Mouse (Mus musculus) CH12.LX (cell line): ENCODE data around the gene Ifi27l2b. TPM values are rescaled to one million over a fixed set of nuclear protein-coding genes. Genes with fewer than 3 reads are reported as not detected.
"Not testable (repeated sequence)": the region's sequence is repeated elsewhere in the genome, so short reads cannot be mapped to it uniquely, and the experiment has no call there.

Experiments
- DNase-seq: peaks from one replicate; pipeline ENCODE4 v3.0.0-alpha.2; 2013; ENCODE audit errors: extremely low read depth
- H3K27ac ChIP-seq: 2 replicates; pipeline ENCODE4 v1.5.1; 2012; ENCODE audit warnings: low read depth, mild to moderate bottlenecking, control low read depth, moderate library complexity; ENCODE audit not compliant: insufficient read depth
- H3K27me3 ChIP-seq: replicated peaks from 2 replicates; pipeline ENCODE3; 2012; ENCODE audit warnings: inconsistent platforms
- H3K36me3 ChIP-seq, 2 experiments: replicated peaks in 1 of 2; 2 replicates each; pipeline versions ENCODE3 to v1.6.1; 2012; ENCODE audit warnings: inconsistent platforms in 1 of 2, low read length in 1 of 2, mild to moderate bottlenecking in 1 of 2, mixed read lengths in 1 of 2, moderate library complexity in 1 of 2; ENCODE audit not compliant: control insufficient read depth in 1 of 2, insufficient read depth in 1 of 2
- H3K4me1 ChIP-seq, 2 experiments: 2 replicates each; pipeline ENCODE4 v1.6.1; 2012; ENCODE audit warnings: inconsistent platforms in 1 of 2, moderate library complexity in 1 of 2; ENCODE audit not compliant: insufficient read depth in 2 of 2, control insufficient read depth in 1 of 2
- H3K4me2 ChIP-seq: 2 replicates; pipeline ENCODE4 v1.6.1; 2012; ENCODE audit warnings: low read depth, mild to moderate bottlenecking, control low read depth; ENCODE audit not compliant: poor library complexity, insufficient read depth, severe bottlenecking
- H3K4me3 ChIP-seq, 3 experiments: fragments of 150-350 bp in 1 of 3; sonication (generic) in 1 of 3; replicated peaks in 1 of 3; 2 replicates each; pipeline versions ENCODE3 to v1.5.1; 2011 to 2012; ENCODE audit warnings: low read depth in 2 of 3, low read length in 2 of 3, mild to moderate bottlenecking in 2 of 3, moderate library complexity in 2 of 3, control low read depth in 1 of 3, improper control_type of control experiment in 1 of 3, inconsistent platforms in 1 of 3, mixed read lengths in 1 of 3; ENCODE audit not compliant: poor library complexity in 1 of 3
- H3K79me2 ChIP-seq: replicated peaks from 2 replicates; pipeline ENCODE4 v1.6.1; 2012; ENCODE audit warnings: mild to moderate bottlenecking, moderate library complexity; ENCODE audit not compliant: control insufficient read depth, poor library complexity, insufficient read depth, severe bottlenecking; ENCODE audit errors: extremely low read depth
- H3K9ac ChIP-seq: 2 replicates; pipeline ENCODE4 v1.6.1; 2012; ENCODE audit warnings: low read depth, mild to moderate bottlenecking, control low read depth, moderate library complexity; ENCODE audit not compliant: insufficient read depth
- H3K9me3 ChIP-seq: replicated peaks from 2 replicates; pipeline ENCODE3; 2012; ENCODE audit warnings: low read length, inconsistent platforms, mixed read lengths
- CHD1 ChIP-seq: IDR thresholded peaks from 2 replicates; pipeline ENCODE4 v1.6.1; 2012; ENCODE audit warnings: low read depth, low read length, improper control_type of control experiment, inconsistent platforms
- CHD2 ChIP-seq: IDR thresholded peaks from 2 replicates; pipeline ENCODE4 v1.6.1; 2011; ENCODE audit warnings: low read length, improper control_type of control experiment
- CTCF ChIP-seq, 2 experiments: IDR thresholded peaks in 1 of 2; conservative IDR thresholded peaks in 1 of 2; 2 replicates each; pipeline ENCODE4 v1.5.1; 2011 to 2012; ENCODE audit warnings: low read depth in 2 of 2, low read length in 2 of 2, improper control_type of control experiment in 1 of 2, inconsistent platforms in 1 of 2, mild to moderate bottlenecking in 1 of 2, moderate library complexity in 1 of 2
- E2F4 ChIP-seq: IDR thresholded peaks from 2 replicates; pipeline ENCODE4 v1.6.1; 2011; ENCODE audit warnings: low read depth, low read length, improper control_type of control experiment; ENCODE audit not compliant: insufficient replicate concordance
- ELF1 ChIP-seq: IDR thresholded peaks from 2 replicates; pipeline ENCODE4 v1.6.1; 2014; ENCODE audit warnings: low read depth, mild to moderate bottlenecking, inconsistent platforms, low read length, improper control_type of control experiment
- EP300 ChIP-seq: IDR thresholded peaks from 2 replicates; pipeline ENCODE4 v1.6.1; 2011; ENCODE audit warnings: low read length, improper control_type of control experiment
- GABPA ChIP-seq: IDR thresholded peaks from 2 replicates; pipeline ENCODE4 v1.6.1; 2012; ENCODE audit warnings: low read depth, low read length, improper control_type of control experiment, inconsistent platforms; ENCODE audit not compliant: insufficient replicate concordance
- HCFC1 ChIP-seq: IDR thresholded peaks from 2 replicates; pipeline ENCODE4 v1.6.1; 2012; ENCODE audit warnings: low read depth, mild to moderate bottlenecking, inconsistent platforms, low read length, improper control_type of control experiment
- IRF4 ChIP-seq: IDR thresholded peaks from 2 replicates; pipeline ENCODE4 v1.6.1; 2014; ENCODE audit warnings: low read depth, mild to moderate bottlenecking, inconsistent platforms, low read length, improper control_type of control experiment
- KAT2A ChIP-seq: IDR thresholded peaks from 2 replicates; pipeline ENCODE4 v1.6.1; 2012; ENCODE audit warnings: low read length, improper control_type of control experiment, inconsistent platforms; ENCODE audit not compliant: insufficient replicate concordance
- MAFK ChIP-seq: IDR thresholded peaks from 2 replicates; pipeline ENCODE4 v1.6.1; 2011; ENCODE audit warnings: low read length, improper control_type of control experiment; ENCODE audit not compliant: insufficient replicate concordance
- MAX ChIP-seq: IDR thresholded peaks from 2 replicates; pipeline ENCODE4 v1.6.1; 2011; ENCODE audit warnings: low read length, improper control_type of control experiment
- MAZ ChIP-seq: IDR thresholded peaks from 2 replicates; pipeline ENCODE4 v1.6.1; 2012; ENCODE audit warnings: low read depth, mild to moderate bottlenecking, inconsistent platforms, low read length, improper control_type of control experiment, moderate library complexity
- MEF2A ChIP-seq: IDR thresholded peaks from 2 replicates; pipeline ENCODE4 v1.6.1; 2014; ENCODE audit warnings: low read depth, mild to moderate bottlenecking, inconsistent platforms, low read length, improper control_type of control experiment, borderline replicate concordance
- NELFE ChIP-seq: IDR thresholded peaks from 2 replicates; pipeline ENCODE4 v1.6.1; 2011; ENCODE audit warnings: low read depth, low read length, improper control_type of control experiment
- NRF1 ChIP-seq: IDR thresholded peaks from 2 replicates; pipeline ENCODE4 v1.6.1; 2014; ENCODE audit warnings: low read depth, mild to moderate bottlenecking, inconsistent platforms, low read length, improper control_type of control experiment, moderate library complexity
- POLR2A ChIP-seq: IDR thresholded peaks from 2 replicates; pipeline ENCODE4 v1.6.1; 2011; ENCODE audit warnings: low read depth, mild to moderate bottlenecking, improper control_type of control experiment, low read length
- RAD21 ChIP-seq: IDR thresholded peaks from 2 replicates; pipeline ENCODE4 v1.6.1; 2011; ENCODE audit warnings: low read depth, mild to moderate bottlenecking, low read length, improper control_type of control experiment, moderate library complexity
- RCOR1 ChIP-seq: conservative IDR thresholded peaks from 2 replicates; pipeline ENCODE4 v1.6.1; 2012; ENCODE audit warnings: low read depth, mild to moderate bottlenecking, inconsistent platforms, low read length, improper control_type of control experiment
- SMC3 ChIP-seq: IDR thresholded peaks from 2 replicates; pipeline ENCODE4 v1.6.1; 2011; ENCODE audit warnings: low read depth, low read length, improper control_type of control experiment
- UBTF ChIP-seq: IDR thresholded peaks from 2 replicates; pipeline ENCODE4 v1.6.1; 2012; ENCODE audit warnings: low read depth, mild to moderate bottlenecking, inconsistent platforms, low read length, improper control_type of control experiment, moderate library complexity
- USF1 ChIP-seq: IDR thresholded peaks from 2 replicates; pipeline ENCODE4 v1.6.1; 2014; ENCODE audit warnings: low read depth, mild to moderate bottlenecking, inconsistent platforms, low read length, improper control_type of control experiment
- ZKSCAN1 ChIP-seq: IDR thresholded peaks from 2 replicates; pipeline ENCODE4 v1.6.1; 2012; ENCODE audit warnings: low read depth, inconsistent platforms, low read length, improper control_type of control experiment, borderline replicate concordance
- ZNF384 ChIP-seq: IDR thresholded peaks from 2 replicates; pipeline ENCODE4 v1.6.1; 2012; ENCODE audit warnings: low read depth, low read length, improper control_type of control experiment, inconsistent platforms
- dilution Hi-C: fragments of 300-500 bp; cut with MboI; formaldehyde crosslinking; loops from 2 replicates; pipeline ENCODE4 v1.14.3; 2020; ENCODE audit warnings: low sequenced_read_pairs; ENCODE audit not compliant: extremely low pct_unique_long_range_greater_than_20kb, extremely low pct_ligation_motif_present
- in situ Hi-C: fragments of 300-500 bp; cut with MboI; formaldehyde crosslinking; loops from 3 replicates; pipeline ENCODE4 v1.14.3; 2019; ENCODE audit warnings: low sequenced_read_pairs, low pct_ligation_motif_present, low pct_unique_long_range_greater_than_20kb, mixed read lengths
- polyA plus RNA-seq: library from polyadenylated mRNA; unstranded; fragments of >175 nt; gene quantifications from 2 replicates; pipeline ENCODE4 v1.2.1, GENCODE M21; 2012; ENCODE audit warnings: low read depth; ENCODE audit not compliant: insufficient read length
- total RNA-seq, 2 experiments: library from RNA; depleted of rRNA; stranded (reverse); fragments of 300-350 nt in 1 of 2; fragments of >200 nt in 1 of 2; gene quantifications; 2 replicates each; pipeline ENCODE4 v1.2.3; 2012 to 2014

Gene Ifi27l2b
- total and polyA plus RNA-seq, 3 experiments = not detected

GRCm38 (mm10) chr12:103474481-103474880 is 17.5 kb upstream of the Ifi27l2b start:
- H3K36me3 ChIP-seq = no peaks in the 10 kb centered on the region
- in situ Hi-C loops = no loop called here
- no peak overlapping the region for H3K4me2 ChIP-seq
- no peaks in the 10 kb centered on the region for H3K9me3 ChIP-seq
- TF ChIP-seq EP300 (no peak), KAT2A (no peak), ZKSCAN1 (no peak), ELF1 (no peak), RCOR1 (no peak), CHD2 (no peak), NRF1 (no peak), NELFE (no peak), MEF2A (no peak), RAD21 (no peak)
- no peak overlapping the region for H3K9ac ChIP-seq
- H3K27ac ChIP-seq = peak overlapping the region; percentile 20; the same call in 1 of the 2 replicates
- no peak for DNase-seq
- no peaks in the 10 kb centered on the region for H3K79me2 ChIP-seq
- no peak overlapping the region for H3K4me3 ChIP-seq
- peaks cover 9 to 15% of the 10 kb centered on the region in 2 experiments for H3K4me1 ChIP-seq
- dilution Hi-C loops = no loop called here
- H3K27me3 ChIP-seq = peaks cover 10% of the 10 kb centered on the region

- H3K36me3 ChIP-seq, H3K4me1 ChIP-seq, DNase-seq, H3K4me3 ChIP-seq, H3K9ac ChIP-seq, in situ Hi-C loops, H3K9me3 ChIP-seq, H3K27ac ChIP-seq, H3K79me2 ChIP-seq, dilution Hi-C loops, H3K4me2 ChIP-seq: not testable (repeated sequence)
- H3K27me3 ChIP-seq = peaks cover 16% of the 10 kb centered on the region
Observed at GRCm38 (mm10) chr12:103456727-103457126, 296 bp downstream of the Ifi27l2b start.

DNA sequence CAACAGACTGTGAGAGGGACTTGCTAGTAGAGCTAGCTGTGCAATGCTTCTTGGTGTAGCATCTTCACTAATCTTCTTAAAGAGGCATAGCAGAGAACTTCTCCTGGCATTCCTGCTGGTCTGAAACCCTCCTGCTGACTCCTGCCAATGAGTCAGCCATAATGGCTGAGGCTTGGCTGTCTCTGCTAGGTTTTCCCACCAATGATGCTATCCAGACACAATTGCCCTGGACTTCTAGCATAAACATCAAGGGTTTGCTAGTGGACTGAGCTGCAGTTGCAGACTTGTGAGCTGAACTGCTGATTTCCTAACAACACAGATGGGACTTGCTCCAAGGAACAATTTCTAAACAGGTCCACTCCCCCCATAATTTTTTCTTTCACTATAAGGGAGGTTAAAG is 3.7 kb downstream of the Ifi27l2b start:
- Histone ChIP-seq H3K4me3 (no peak overlapping the region), H3K9ac (no peak overlapping the region), H3K4me1 (no peaks in the 10 kb centered on the region), H3K9me3 (peaks cover 3% of the 10 kb centered on the region), H3K79me2 (no peaks in the 10 kb centered on the region), H3K27ac (no peak overlapping the region), H3K4me2 (no peak overlapping the region), H3K36me3 (no peaks in the 10 kb centered on the region), H3K27me3 (peaks cover 30% of the 10 kb centered on the region)
- in situ Hi-C loops = no loop called here
- DNase-seq = no peak
- dilution Hi-C loops = no loop called here
- no peak for TF ChIP-seq CHD1
- no peak for TF ChIP-seq HCFC1
- no peak for TF ChIP-seq IRF4
- no peak for TF ChIP-seq KAT2A
- TF ChIP-seq MAFK = no peak
- no peak for TF ChIP-seq SMC3
- no peak for TF ChIP-seq NRF1
- TF ChIP-seq E2F4 = no peak
- TF ChIP-seq USF1 = no peak
- TF ChIP-seq POLR2A = no peak
- no peak for TF ChIP-seq MAX
- no peak for TF ChIP-seq CTCF (conservative IDR thresholded peaks at IDR 0.05 in 1 of 2, IDR thresholded peaks at IDR 0.05 in 1 of 2; ENCODE audit: low read depth in 2 of 2, low read length in 2 of 2)
- no peak for TF ChIP-seq RAD21
- TF ChIP-seq CHD2 = no peak
- no peak for TF ChIP-seq MAZ
- no peak for TF ChIP-seq ZNF384
- TF ChIP-seq NELFE = no peak
- TF ChIP-seq ZKSCAN1 = no peak
- TF ChIP-seq GABPA = no peak
- TF ChIP-seq UBTF = no peak
